Mouse (Mus musculus): Measurements from ENCODE around the gene Olfr1357. TPM values are rescaled to one million over a fixed set of nuclear protein-coding genes. Genes with fewer than 3 reads are reported as not detected.

Olfr1357 gene
- not detected for polyA plus RNA-seq (2017; shearing (Covaris generic))

DNA sequence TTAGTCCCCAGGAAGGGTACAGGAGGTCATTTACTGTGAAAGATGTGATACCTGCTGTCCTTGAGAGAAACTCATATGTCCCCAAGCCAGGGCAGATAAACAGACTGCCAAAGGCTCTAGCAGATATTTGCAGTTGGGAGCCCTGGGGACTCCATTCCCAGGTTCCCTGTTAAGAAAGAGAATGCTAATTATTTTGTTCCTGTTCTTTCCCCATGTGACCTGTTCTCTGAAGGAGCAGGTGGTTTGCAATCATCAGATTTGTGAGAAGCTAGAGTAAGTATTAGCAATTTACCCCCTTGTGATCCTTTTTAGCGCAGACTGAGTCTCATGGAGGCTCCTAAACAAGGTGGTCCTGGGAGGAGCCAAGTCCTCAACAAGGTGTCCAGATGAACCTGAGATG, at the start of gene Olfr1357:
TSS of gene Olfr1357 (minus strand) at position 101 of the 400 bp plus-strand sequence.

DNA sequence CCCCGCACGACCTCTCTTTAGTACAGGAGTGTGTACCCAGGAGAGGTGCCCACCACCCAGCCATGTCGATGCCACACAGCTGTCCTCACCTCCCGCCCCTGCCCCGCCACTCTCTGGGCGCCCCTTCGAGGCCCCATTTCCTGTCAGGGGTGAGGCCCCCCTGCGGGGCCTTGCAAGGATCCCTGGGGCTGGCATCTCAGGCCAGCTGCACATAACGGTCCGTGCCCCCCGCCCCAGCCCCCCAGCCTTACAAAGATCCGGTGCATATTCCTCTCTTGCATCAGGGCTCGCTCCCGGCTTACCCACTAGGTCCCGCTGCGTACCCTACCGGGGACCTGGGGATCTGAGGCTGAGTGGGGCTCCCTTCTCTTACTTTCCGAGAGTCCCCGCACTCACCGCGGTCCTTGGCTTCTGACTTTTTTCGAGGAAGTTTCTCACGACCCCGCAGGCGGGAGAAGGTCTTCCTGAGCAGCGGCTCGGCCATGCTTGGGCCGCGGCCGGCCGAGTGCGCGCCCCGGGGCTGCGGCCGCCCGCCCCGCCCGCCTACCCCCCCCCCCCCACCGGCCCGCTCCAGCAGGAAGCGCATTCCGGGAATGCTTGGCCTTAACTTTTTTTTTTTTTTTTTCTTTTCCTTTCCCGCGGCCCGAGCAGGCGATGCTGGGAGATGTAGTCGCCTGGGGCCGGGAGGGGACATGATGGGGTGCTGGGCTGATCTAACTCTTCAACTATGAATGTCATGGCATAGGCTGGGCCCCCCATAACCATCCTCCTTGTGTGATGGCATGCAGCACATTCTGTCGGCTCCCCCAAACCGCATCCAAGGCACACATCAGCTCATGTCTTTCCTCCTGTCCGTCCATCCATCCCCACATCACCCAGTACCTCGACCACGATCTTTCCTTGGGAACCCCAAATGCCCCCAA, 26.2 kb downstream of the Olfr1357 start, which contains the start of gene Syde1:
TSS of gene Syde1 (minus strand) at position 559 of the 923 bp plus-strand sequence.

DNA sequence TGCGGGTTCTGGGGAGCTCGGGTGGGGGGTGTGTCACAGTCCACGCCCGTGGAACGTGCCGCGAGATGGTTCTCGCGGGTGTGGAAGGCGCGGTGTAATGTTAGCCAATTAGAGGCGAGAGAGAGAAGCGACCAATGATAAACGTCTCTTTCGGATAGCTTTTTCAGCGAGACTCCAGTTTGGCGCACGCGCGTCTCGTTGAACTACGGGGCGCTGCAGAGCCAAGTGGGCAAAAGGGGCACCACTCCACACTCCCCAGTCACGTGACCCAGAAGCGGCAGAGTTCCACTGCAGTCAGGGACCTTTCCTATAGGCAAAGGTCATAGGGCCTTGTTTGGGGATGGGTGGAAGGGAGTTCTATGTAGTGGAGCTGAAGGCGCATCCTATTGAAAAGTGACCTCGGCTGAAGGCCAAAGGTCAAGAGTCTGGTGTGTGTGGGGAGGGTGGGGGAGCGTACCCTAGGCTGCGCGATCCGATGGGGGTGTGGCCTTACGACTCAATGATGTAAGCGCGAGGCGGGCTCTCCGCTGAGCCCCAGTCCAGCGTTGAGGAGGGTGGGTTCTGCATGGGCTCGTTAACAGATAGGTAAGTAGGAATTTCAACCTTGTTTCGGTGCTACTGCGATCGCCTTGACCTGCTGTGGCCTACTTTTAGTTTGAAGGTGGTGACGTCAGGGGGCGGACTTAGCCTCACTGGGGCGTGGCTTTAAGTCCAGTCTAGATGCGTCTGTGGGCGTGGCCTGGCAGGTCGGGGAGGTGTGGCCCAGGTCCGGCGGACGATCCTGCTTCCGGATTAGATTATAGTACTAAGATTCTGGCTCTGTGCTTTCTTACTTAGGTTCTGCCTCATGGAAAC, 43.4 kb downstream of the Olfr1357 start, which contains the start of gene Ilvbl:
TSS of gene Ilvbl (plus strand) at position 97 of the 855 bp plus-strand sequence.

Other genes with a start within 250 kb of the Olfr1357 start
- 319 TPM for gene Rrp1, start 205.0 kb downstream of the Olfr1357 start, polyA plus RNA-seq (2017; shearing (Covaris generic))
- 122 TPM for gene Cstb, start 192.4 kb downstream of the Olfr1357 start, polyA plus RNA-seq (2017; shearing (Covaris generic))
- 12.4 TPM for gene Pdxk, start 153.1 kb downstream of the Olfr1357 start, polyA plus RNA-seq (2017; shearing (Covaris generic))
- not detected for gene Olfr1358, start 100.6 kb downstream of the Olfr1357 start, polyA plus RNA-seq (2017; shearing (Covaris generic))
- 107 TPM for gene Ilvbl, start 43.7 kb downstream of the Olfr1357 start, polyA plus RNA-seq (2017; shearing (Covaris generic))
- gene Syde1, start 26.1 kb downstream of the Olfr1357 start, polyA plus RNA-seq (2017; shearing (Covaris generic)) = 1.9 TPM
- gene Casp14, start 100.2 kb upstream of the Olfr1357 start, polyA plus RNA-seq (2017; shearing (Covaris generic)) = not detected
- not detected for gene Ccdc105, start 135.0 kb upstream of the Olfr1357 start, polyA plus RNA-seq (2017; shearing (Covaris generic))
- not detected for gene Slc1a6, start 162.4 kb upstream of the Olfr1357 start, polyA plus RNA-seq (2017; shearing (Covaris generic))
- gene Olfr1356, start 234.1 kb upstream of the Olfr1357 start, polyA plus RNA-seq (2017; shearing (Covaris generic)) = not detected